Mouse (Mus musculus): ENCODE data around the gene Fkbp7.
"Not testable (repeated sequence)": the region's sequence is repeated elsewhere in the genome, so short reads cannot be mapped to it uniquely, and the experiment has no call there.

Fkbp7 gene

DNA sequence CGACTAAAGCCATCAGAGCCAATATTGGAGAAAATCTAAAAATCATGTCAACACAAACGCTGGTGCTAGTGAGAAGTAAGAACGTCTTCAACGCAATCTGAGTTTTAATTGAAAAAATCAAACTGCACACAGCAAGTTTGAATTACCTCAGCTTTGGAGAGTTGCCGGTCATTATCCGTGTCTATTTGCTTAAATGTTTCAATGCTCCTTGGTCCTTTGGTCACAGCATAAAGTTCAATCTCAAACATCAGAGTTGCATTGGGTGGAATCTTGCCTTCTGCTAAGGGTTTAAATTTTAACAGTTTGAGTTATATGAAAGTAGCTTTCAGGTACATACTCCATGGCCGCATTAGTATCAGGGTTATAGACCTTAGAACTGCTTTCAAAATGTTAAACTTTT, 7.4 kb downstream of the Fkbp7 start:
- DNase-seq (ENCODE audit: low spot score in 2 of 2) = no peak

DNA sequence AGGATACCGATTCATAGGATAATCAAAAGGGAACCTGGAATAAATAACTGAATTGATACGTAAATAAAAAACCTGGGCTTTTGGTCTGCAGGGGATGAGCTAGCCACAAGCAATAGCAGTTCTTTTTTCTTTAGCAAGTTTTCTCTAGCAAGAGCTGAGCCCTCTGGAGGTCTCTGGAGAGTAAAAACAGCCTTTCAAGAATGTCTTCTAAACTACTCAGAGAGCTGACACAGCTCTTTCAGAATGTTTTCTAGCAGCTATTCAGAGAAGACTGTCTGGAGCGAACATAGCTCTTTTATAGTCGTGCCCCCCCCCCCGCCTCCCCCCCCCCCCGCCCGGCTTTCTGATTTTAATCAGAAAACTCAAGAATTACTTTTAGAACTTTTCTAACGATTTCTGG, 13.5 kb downstream of the Fkbp7 start:
- no peak for DNase-seq (ENCODE audit: low spot score in 2 of 2)

DNA sequence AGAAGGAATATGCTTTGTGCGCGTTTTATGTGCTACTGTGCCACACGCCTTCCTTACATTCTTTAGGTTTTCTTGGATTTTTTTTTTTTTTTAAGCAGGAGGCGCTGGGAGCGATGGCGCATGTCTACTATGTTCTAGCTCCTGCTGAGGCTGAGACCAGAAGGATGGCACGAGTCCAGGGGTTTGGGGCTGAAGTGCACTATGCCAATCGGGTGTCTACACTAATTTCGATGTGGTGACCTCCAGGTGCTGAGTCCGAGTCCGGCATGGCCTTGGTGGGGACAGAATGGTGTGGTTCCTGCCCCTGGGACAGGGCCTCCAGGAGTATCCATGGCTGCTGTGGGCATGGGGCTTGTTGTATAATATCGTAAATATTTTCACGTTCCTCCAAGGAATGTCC, 14.4 kb downstream of the Fkbp7 start:
- no peak for DNase-seq (ENCODE audit: low spot score in 2 of 2)

DNA sequence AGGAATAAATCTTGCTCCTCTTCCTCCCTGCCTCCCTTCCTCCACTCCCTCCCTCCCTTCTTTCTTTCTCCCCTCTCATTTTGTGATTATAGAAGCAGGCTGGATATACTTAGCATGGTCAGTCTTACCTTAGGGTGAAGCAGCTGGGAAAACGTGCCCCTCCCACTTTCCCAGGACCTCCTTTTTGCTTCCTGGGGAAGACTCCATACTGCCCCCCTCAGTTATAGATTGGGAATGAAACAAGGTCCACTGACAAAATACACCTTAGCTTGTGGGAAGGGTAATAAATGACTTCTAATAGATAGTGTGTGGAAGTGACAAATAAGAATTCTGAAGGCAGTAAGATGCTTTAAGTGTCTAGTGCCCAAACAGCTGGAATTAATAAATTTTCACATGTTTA, 16.9 kb downstream of the Fkbp7 start:
- no peak for DNase-seq (ENCODE audit: low spot score in 2 of 2)

DNA sequence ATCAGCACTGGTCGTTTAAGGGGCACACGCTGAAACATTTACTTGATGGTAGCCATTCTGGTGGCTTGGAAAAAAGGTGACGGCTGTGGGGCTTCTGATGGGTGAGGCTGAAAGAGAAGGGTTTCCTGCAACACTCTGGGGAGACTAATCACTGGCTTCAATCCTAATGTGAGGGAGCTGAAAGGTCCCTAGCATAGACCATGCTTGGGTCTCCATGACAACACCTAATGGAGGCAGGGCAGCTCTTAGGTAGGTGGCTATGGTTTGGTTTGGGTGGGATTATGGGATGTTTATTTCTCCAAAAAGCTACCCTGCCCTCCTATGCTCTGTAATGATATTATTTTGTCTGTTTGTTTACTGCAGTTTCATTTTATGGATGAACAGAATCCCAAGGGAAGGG, 17.5 kb downstream of the Fkbp7 start:
- no peak for DNase-seq (ENCODE audit: low spot score in 2 of 2)

DNA sequence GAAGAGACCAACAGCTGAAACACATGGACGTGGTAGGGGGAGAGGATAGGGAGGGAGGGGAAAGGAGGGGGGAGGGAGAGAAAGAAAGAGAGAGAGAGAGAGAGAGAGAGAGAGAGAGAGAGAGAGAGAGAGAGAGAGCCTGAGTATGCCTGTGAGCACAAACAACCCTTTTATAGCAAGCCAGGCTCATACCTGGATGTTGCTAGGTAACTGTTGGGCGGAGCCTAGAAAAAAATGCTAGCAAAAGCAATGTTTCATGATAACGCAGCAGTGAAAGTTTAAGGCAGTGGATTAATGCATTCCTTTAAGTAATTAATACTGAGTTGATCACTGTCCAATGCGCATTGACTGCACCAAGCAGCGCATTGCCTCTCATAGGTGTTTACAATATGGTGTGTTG, 18.3 kb downstream of the Fkbp7 start:
- no peak for DNase-seq (ENCODE audit: low spot score in 2 of 2)

DNA sequence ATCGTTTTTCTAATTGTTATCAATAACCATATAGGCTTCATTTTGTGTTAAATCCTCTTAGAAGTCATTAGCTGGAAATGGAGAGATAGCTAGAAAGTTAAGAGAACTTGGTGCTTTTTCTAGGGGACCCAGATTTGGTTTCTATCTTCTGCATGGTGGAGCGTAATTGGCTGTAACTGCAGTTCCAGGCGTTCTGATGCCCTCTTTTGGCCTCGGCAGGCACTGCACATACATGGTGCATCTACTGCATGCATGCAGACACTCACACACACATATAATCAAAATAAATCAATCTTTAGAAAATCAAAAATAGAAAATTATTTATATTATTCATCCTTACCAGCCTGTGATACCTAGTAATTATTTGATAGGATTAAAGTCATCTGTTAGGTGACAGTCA, 19.8 kb downstream of the Fkbp7 start:
- no peak for DNase-seq (ENCODE audit: low spot score in 2 of 2)

DNA sequence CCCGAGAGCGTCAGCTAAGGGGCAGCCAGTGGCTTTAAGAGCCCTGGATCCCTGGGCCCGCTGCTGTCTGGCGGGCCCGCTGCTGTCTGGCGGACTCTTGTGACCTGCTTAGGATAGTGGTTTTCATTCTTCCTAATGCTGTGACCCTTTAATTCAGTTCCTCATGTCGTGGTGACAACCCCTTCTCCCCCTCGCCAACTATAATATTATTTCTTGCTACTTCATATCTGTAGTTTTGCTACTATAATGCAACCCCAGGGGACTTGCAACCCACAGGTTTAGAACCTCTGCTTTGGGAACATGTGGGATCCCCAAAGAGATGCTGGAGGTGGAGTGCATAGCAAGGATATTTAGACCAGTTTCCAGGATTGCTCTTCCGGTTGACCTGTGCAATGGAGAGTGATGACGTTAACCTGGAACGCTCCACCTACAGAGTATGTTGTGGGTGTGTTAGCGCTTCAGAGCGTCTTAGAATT, 24.2 kb downstream of the Fkbp7 start:
- DNase-seq (ENCODE audit: low spot score in 2 of 2) = no peak

DNA sequence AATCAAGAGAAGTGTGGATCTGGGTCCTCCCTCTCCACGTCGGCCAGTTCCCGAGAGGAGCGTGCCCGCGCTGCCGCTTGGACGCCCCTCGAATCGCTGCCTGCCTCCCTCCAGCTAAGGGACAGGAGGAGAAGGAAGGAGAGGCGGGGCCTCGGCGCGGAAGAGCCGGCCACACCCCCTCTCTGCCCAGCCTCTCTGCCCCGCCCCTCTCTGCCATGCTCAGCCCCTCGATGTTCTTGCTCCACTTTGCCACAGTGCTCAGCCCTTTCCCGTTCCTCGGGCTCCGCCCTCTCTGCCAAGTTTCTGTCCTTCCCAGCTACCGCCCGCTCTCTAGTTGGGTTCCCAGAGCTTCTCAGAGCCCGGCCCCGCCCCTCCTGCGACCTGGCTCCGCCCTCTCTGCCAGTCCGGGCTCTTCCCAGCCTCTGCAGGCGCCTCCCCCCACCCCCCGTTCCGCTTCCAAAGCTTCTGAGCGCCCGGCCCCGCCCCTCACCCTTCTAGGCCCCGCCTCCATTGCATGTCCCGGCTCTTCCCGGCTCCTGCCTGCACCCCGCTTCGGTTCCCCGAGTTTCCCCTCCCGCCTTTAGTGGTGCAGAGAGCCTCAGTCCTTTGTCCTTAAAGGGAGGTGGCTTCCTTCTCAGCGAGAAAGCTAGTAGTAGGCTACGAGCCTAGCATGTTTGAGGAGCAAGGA, 24.9 kb downstream of the Fkbp7 start, which contains the start of the genes Prkra and Pjvk:
TSS of gene Prkra (minus strand) at position 133 of the 688 bp plus-strand sequence.
TSS of gene Pjvk (plus strand) at position 594 of the 688 bp plus-strand sequence.
- DNase-seq (ENCODE audit: low spot score in 2 of 2) = peak; percentile 82 to 87

DNA sequence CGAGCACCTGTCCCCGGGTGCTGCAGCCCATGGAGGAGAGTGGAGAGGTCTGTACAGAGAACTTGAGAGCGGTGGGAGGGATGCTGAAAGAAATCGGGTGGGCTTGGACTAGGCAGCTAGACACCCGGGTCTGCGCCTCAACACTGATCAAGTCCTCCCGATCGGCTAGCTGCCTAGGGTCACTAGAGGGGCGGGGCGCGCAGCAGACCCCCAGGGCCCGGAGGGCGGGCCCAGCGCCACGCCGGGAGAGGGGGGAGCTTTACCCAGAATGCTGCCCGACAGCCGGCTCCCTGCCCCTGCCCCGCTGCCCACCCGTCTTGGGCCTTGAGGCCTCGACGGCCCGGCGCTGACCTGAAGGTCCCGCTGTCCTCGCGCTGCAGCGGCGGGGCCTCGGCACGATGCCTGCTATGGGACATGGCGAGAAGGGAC, 25.5 kb downstream of the Fkbp7 start:
- peak in 1 of 2 experiments; percentile 8 for DNase-seq (ENCODE audit: low spot score in 2 of 2)

DNA sequence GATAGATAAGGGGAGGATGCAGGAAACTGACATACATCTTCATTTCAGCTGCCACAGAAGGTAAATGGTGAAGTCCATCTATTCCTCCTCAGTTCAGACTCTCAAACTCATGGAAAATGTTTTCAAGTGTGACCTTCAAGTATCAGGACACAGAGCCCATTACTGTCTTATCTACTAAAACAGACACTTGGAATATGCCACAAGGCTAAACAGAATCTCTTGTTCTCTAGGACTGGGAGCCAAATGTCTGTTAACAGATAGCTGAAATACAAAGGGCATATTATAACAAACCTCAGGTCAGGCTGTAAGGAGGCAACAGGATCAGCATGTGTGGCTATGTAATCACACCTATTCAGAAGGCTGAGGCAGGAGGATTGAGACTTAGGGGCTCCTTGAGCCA, 29.1 kb downstream of the Fkbp7 start:
- no peak for DNase-seq (ENCODE audit: low spot score in 2 of 2)

DNA sequence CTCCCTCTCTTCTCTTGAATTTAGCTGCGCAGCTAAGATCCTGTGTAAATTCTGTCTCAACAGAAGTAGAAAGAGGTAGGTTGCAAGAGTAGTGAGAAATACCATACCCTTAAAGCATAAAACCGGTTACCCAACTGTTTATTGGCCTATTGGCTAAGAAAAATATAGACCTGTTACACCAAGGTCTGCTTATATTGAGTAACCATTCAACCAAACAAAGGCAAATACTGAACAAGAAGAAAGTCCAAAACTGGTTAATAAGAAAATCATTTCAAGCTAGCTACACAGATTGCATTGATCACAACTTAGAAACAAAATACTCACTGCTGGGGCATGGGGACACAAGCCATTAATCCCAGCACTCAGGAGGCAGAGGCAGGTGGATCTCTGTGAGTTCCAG, 33.3 kb downstream of the Fkbp7 start:
- DNase-seq (ENCODE audit: low spot score in 2 of 2) = no peak

DNA sequence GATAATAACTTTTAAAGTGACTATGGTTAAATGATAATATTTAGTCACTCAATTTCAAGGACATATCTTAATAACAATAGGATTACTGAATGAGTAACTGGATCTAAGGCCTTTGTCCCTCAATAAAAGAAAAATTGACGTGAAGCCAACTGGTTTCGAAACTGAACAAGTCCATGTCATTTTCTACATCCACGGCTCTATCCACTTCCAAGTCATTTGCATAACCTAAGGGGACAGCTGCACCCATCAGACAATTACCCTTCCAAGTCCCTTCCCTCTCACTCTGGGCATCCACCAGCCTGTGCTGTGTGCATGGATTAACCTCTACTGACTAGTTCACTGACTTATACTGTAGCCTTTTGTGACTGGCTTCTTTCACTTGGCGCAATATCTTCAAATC, 41.3 kb downstream of the Fkbp7 start:
- DNase-seq (ENCODE audit: low spot score in 2 of 2) = no peak

DNA sequence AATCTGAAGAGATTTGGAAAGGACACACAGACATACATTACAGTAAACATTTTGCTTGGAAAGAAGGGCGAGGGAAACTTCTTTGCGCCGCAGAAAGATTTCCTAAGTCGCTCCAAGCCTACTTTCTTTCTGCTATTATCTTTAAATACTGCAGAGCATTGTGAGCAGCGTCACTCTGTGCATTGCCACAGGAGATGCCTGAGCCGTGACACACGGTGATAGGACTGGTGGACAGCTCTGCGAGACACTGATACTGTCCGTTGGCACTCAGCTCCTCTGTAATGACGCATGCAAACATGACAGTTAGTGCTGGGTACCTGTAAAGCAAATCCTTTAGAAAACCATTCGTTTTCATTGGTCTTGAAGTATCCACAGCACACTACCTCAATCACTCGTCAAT, 42.6 kb downstream of the Fkbp7 start:
- no peak for DNase-seq (ENCODE audit: low spot score in 2 of 2)

DNA sequence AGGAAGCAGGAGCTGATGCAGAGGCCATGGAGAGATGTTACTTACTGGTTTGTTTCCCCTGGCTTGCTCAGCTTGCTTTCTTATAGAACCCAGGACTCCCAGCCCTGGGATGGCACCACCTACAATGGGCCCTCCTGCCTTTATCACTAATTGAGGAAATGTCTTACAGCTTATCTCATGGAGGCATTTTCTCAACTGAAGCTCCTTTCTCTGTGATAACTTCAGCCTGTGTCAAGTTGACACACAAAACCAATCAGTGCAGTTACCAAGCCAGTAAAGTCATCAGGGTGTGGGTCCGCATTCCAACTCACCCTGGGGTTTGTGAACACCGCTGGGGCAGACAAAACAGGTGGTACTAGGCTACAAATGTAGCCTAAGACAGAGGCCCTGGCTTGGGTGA, 50.6 kb downstream of the Fkbp7 start:
- DNase-seq (ENCODE audit: low spot score in 2 of 2) = not testable (repeated sequence)

DNA sequence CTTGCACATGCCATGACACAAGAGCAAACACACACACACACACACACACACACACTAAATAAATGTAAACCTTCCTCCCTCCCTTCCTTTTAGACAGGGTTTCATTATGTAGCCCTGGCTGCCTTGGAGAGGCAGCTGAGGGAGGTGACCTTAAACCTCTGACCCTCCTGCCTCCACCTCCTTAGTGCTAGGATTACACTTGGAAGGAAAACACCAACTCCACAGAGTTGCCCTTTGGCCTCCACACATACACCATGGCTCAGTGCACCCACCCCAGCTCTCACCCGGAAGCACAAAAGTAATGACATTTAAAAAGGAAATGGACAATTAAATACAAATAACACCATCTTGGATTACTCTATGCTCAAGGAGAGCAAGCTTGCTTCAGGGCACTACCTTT, 51.2 kb downstream of the Fkbp7 start:
- no peak for DNase-seq (ENCODE audit: low spot score in 2 of 2)

DNA sequence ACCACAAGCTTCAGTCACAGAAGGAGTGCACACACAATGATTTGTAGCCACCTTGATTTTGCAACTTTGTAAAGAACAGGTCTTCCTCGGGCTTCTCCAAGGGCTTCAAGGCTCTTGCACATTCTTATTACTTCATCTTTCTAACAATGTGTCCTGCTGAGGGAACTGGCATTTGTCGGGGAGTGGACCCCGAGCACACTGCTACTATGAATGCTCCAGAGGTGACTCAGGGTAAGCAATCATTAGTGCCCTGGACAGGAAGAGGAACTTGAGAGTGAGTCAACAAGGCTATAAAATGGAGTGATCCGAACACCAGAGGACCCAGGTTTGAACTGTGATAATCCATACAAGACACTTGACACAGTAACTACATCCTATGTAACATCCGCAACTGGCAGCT, 52.7 kb downstream of the Fkbp7 start:
- DNase-seq (ENCODE audit: low spot score in 2 of 2) = no peak

DNA sequence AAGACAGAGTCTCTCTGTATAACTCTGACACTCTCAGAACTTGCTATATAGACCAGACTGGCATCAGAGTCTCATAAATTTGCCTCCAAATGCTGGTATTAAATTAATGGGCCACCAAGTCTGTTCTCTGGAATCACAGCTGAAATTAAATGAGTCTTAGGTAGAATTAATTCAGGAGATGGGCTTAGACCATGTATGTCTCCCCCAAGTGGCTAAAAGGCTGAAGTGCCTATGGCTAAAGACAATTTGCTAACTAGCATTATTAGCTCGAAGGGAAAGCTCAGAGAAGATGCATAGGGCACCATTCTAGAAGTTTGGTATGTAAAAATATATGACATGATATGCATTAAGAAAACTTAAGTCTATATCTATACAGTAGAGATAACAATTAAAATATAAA, 54.8 kb downstream of the Fkbp7 start:
- DNase-seq (ENCODE audit: low spot score in 2 of 2) = no peak
